Mouse (Mus musculus): ENCODE results near the gene Aaed1.

The Aaed1 gene

GRCm38 (mm10) chr13:64250363-64250762 is 62.1 kb downstream of the Aaed1 start:
- peak; percentile 27 for DNase-seq (ENCODE audit: low spot score)

GRCm38 (mm10) chr13:64248775-64249524 is 63.6 kb downstream of the Aaed1 start:
- DNase-seq (ENCODE audit: low spot score): peak; percentile 85

- peak; percentile 22 for DNase-seq (ENCODE audit: low spot score)
These were observed 64.2 kb downstream of the Aaed1 start for GRCm38 (mm10) chr13:64248161-64248774.

GRCm38 (mm10) chr13:64246106-64246505 is 66.4 kb downstream of the Aaed1 start:
- no peak for DNase-seq (ENCODE audit: low spot score)

GRCm38 (mm10) chr13:64244685-64245261 is 67.7 kb downstream of the Aaed1 start:
- no peak for DNase-seq (ENCODE audit: low spot score)

- DNase-seq (ENCODE audit: low spot score): no peak
These were observed 69.8 kb downstream of the Aaed1 start for GRCm38 (mm10) chr13:64242721-64243120.

GRCm38 (mm10) chr13:64240626-64241025 is 71.9 kb downstream of the Aaed1 start:
- DNase-seq (ENCODE audit: low spot score): no peak

GRCm38 (mm10) chr13:64237681-64238157 is 74.8 kb downstream of the Aaed1 start:
- DNase-seq (ENCODE audit: low spot score): no peak

- DNase-seq (ENCODE audit: low spot score): no peak
These were observed 75.4 kb downstream of the Aaed1 start for GRCm38 (mm10) chr13:64237000-64237680.

GRCm38 (mm10) chr13:64235777-64236176 is 76.7 kb downstream of the Aaed1 start:
- no peak for DNase-seq (ENCODE audit: low spot score)

- no peak for DNase-seq (ENCODE audit: low spot score)
These were observed 77.3 kb downstream of the Aaed1 start for GRCm38 (mm10) chr13:64235062-64235715.

GRCm38 (mm10) chr13:64233139-64233538 is 79.4 kb downstream of the Aaed1 start:
- DNase-seq (ENCODE audit: low spot score): no peak

GRCm38 (mm10) chr13:64226725-64227124 is 85.8 kb downstream of the Aaed1 start:
- DNase-seq (ENCODE audit: low spot score): no peak

GRCm38 (mm10) chr13:64225738-64226137 is 86.8 kb downstream of the Aaed1 start:
- no peak for DNase-seq (ENCODE audit: low spot score)
